Mouse (Mus musculus) E14TG2a.4 (cell line): Measurements from ENCODE around the gene Tjap1.

Source experiments
- CTCF ChIP-seq: conservative IDR thresholded peaks from 2 replicates; pipeline ENCODE4 v1.5.1; 2014; ENCODE audit warnings: low read length
- NANOG ChIP-seq: IDR thresholded peaks from 2 replicates; pipeline ENCODE4 v1.6.1; 2014; ENCODE audit warnings: borderline replicate concordance, low read length, mixed read lengths
- POU5F1 ChIP-seq: IDR thresholded peaks from 2 replicates; pipeline ENCODE4 v1.6.1; 2014; ENCODE audit warnings: low read length, borderline replicate concordance

GRCm38 (mm10) chr17:46298220-46298913 is 15.5 kb upstream of the Tjap1 start:
- TF ChIP-seq CTCF (peak; percentile 93), NANOG (no peak), POU5F1 (no peak)
